Mouse (Mus musculus): ENCODE measurements around the gene Olfr718-ps1. TPM values are rescaled to one million over a fixed set of nuclear protein-coding genes. Genes with fewer than 3 reads are reported as not detected.

The Olfr718-ps1 gene
- not detected in 2 replicates for polyA plus RNA-seq (2015; fragmentation: Nextera tagmentation; extraction: Ambion mirVana)

GRCm38 (mm10) chr5:143147481-143147880, at the start of gene Olfr718-ps1:
Olfr718-ps1 (minus strand) TSS chr5:143147581.

GRCm38 (mm10) chr5:143180255-143181076, 33.1 kb upstream of the Olfr718-ps1 start, which contains the start of the genes Rbak and Spdye4b:
Rbak (minus strand) TSS chr5:143180775.
Spdye4b (plus strand) TSS chr5:143181017.

GRCm38 (mm10) chr5:143112281-143113246, 34.8 kb downstream of the Olfr718-ps1 start, which contains the start of gene Rnf216:
Rnf216 (minus strand) TSS chr5:143112994.

Other genes with a start within 250 kb of the Olfr718-ps1 start
- 14,276 and 16,026 TPM in 2 replicates for gene Actb, start 240.8 kb downstream of the Olfr718-ps1 start, polyA plus RNA-seq (2015; fragmentation: Nextera tagmentation; extraction: Ambion mirVana)
- gene Fscn1, start 187.2 kb downstream of the Olfr718-ps1 start, polyA plus RNA-seq (2015; fragmentation: Nextera tagmentation; extraction: Ambion mirVana) = 31.0 and 35.7 TPM in 2 replicates
- gene Rnf216, start 34.6 kb downstream of the Olfr718-ps1 start, polyA plus RNA-seq (2015; fragmentation: Nextera tagmentation; extraction: Ambion mirVana) = 21.4 and 23.9 TPM in 2 replicates
- 5.0 and 5.4 TPM in 2 replicates for gene Rbak, start 33.2 kb upstream of the Olfr718-ps1 start, polyA plus RNA-seq (2015; fragmentation: Nextera tagmentation; extraction: Ambion mirVana)
- not detected in 2 replicates for gene Spdye4b, start 33.4 kb upstream of the Olfr718-ps1 start, polyA plus RNA-seq (2015; fragmentation: Nextera tagmentation; extraction: Ambion mirVana)
- gene Spdye4a, start 79.3 kb upstream of the Olfr718-ps1 start, polyA plus RNA-seq (2015; fragmentation: Nextera tagmentation; extraction: Ambion mirVana) = not detected in 2 replicates
- gene Zfp12, start 87.6 kb upstream of the Olfr718-ps1 start, polyA plus RNA-seq (2015; fragmentation: Nextera tagmentation; extraction: Ambion mirVana) = 3.1 and 3.5 TPM in 2 replicates
- gene Zfp316, start 122.4 kb upstream of the Olfr718-ps1 start, polyA plus RNA-seq (2015; fragmentation: Nextera tagmentation; extraction: Ambion mirVana) = 0.79 and 0.93 TPM in 2 replicates
- gene Zfp853, start 146.0 kb upstream of the Olfr718-ps1 start, polyA plus RNA-seq (2015; fragmentation: Nextera tagmentation; extraction: Ambion mirVana) = 0.04 TPM in 2 replicates
- 26.4 and 27.0 TPM in 2 replicates for gene E130309D02Rik, start 167.8 kb upstream of the Olfr718-ps1 start, polyA plus RNA-seq (2015; fragmentation: Nextera tagmentation; extraction: Ambion mirVana)
- 50.5 and 55.1 TPM in 2 replicates for gene Zdhhc4, start 181.7 kb upstream of the Olfr718-ps1 start, polyA plus RNA-seq (2015; fragmentation: Nextera tagmentation; extraction: Ambion mirVana)
- gene Grid2ip, start 209.8 kb upstream of the Olfr718-ps1 start, polyA plus RNA-seq (2015; fragmentation: Nextera tagmentation; extraction: Ambion mirVana) = not detected in 2 replicates

Measured in spleen, postnatal 0 days (tissue).